Mouse (Mus musculus): ENCODE results near the gene Ogn. TPM values are rescaled to one million over a fixed set of nuclear protein-coding genes. Genes with fewer than 3 reads are reported as not detected.

Gene Ogn
- 7.8 and 15.6 TPM in 2 replicates for polyA plus RNA-seq (2012; rRNA removed)

GRCm38 (mm10) chr13:49607714-49608113, at the start of gene Ogn:
Gene Ogn, plus strand, starts transcription at chr13:49608046.

GRCm38 (mm10) chr13:49581541-49582530, 26.0 kb upstream of the Ogn start, which contains the start of gene Omd:
Gene Omd, plus strand, starts transcription at chr13:49582462.

GRCm38 (mm10) chr13:49652481-49653179, 44.8 kb downstream of the Ogn start, which contains the start of the genes Cenpp and Nol8:
Gene Cenpp, minus strand, starts transcription at chr13:49652785.
Gene Nol8, plus strand, starts transcription at chr13:49653078.

Other genes starting within 250 kb of the Ogn start
- 10.4 and 11.0 TPM in 2 replicates for gene Ippk, start 186.8 kb upstream of the Ogn start, polyA plus RNA-seq (2012; rRNA removed)
- 0.32 and 0.36 TPM in 2 replicates for gene Tes3-ps, start 114.7 kb upstream of the Ogn start, polyA plus RNA-seq (2012; rRNA removed)
- 2.1 and 2.8 TPM in 2 replicates for gene Ecm2, start 103.2 kb upstream of the Ogn start, polyA plus RNA-seq (2012; rRNA removed)
- 1.0 and 11.4 TPM in 2 replicates for gene Aspn, start 63.6 kb upstream of the Ogn start, polyA plus RNA-seq (2012; rRNA removed)
- gene Omd, start 25.6 kb upstream of the Ogn start, polyA plus RNA-seq (2012; rRNA removed), result 0.75 and 3.2 TPM in 2 replicates
- 2.9 and 3.6 TPM in 2 replicates for gene Cenpp, start 44.7 kb downstream of the Ogn start, polyA plus RNA-seq (2012; rRNA removed)
- gene Nol8, start 45.0 kb downstream of the Ogn start, polyA plus RNA-seq (2012; rRNA removed), result 12.8 and 13.4 TPM in 2 replicates
- 41.6 and 43.5 TPM in 2 replicates for gene Iars, start 74.1 kb downstream of the Ogn start, polyA plus RNA-seq (2012; rRNA removed)
- not detected in 2 replicates for gene Gm30302, start 191.0 kb downstream of the Ogn start, polyA plus RNA-seq (2012; rRNA removed)